Mouse (Mus musculus): ENCODE results near the gene Crtap. TPM values are rescaled to one million over a fixed set of nuclear protein-coding genes. Genes with fewer than 3 reads are reported as not detected.

Gene Crtap
- total and polyA plus RNA-seq, 3 experiments = 28.5 to 67.7 (median 31.2) TPM

- TF ChIP-seq CTCF (IDR thresholded peaks at IDR 0.05) (no peak), EP300 (IDR thresholded peaks at IDR 0.05; ENCODE audit: insufficient read depth, low read depth, low read length) (no peak), POLR2A (IDR thresholded peaks at IDR 0.05; ENCODE audit: insufficient read depth, low read depth, low read length) (no peak)
- Histone ChIP-seq H3K27me3 (ENCODE audit: control insufficient read depth, insufficient read depth, low read length) (no peaks in the 10 kb centered on the region), H3K9ac (ENCODE audit: low read depth, low read length) (no peak overlapping the region), H3K4me1 (ENCODE audit: control insufficient read depth, insufficient read depth, low read length) (no peaks in the 10 kb centered on the region), H3K79me2 (replicated peaks; ENCODE audit: control insufficient read depth, insufficient read depth, low read length) (no peaks in the 10 kb centered on the region), H3K4me3 (no peak overlapping the region), H3K36me3 (ENCODE audit: control insufficient read depth, insufficient read depth, low read length) (no peaks in the 10 kb centered on the region), H3K27ac (no peak overlapping the region)
- intact Hi-C loops (cut with DNase I) = no loop called here
- DNase-seq = no peak
- WGBS = 98% methylated on average over 5 of the region's 5 CpGs
Measured at GRCm38 (mm10) chr9:114425576-114425975, 35.1 kb upstream of the Crtap start.

- Histone ChIP-seq H3K27ac (no peak overlapping the region), H3K79me2 (replicated peaks; ENCODE audit: control insufficient read depth, insufficient read depth, low read length) (no peaks in the 10 kb centered on the region), H3K9ac (ENCODE audit: low read depth, low read length) (no peak overlapping the region), H3K4me3 (no peak overlapping the region), H3K27me3 (ENCODE audit: control insufficient read depth, insufficient read depth, low read length) (no peaks in the 10 kb centered on the region), H3K36me3 (ENCODE audit: control insufficient read depth, insufficient read depth, low read length) (no peaks in the 10 kb centered on the region), H3K4me1 (ENCODE audit: control insufficient read depth, insufficient read depth, low read length) (no peaks in the 10 kb centered on the region)
- DNase-seq = no peak
- TF ChIP-seq POLR2A (IDR thresholded peaks at IDR 0.05; ENCODE audit: insufficient read depth, low read depth, low read length) (no peak), CTCF (IDR thresholded peaks at IDR 0.05) (no peak), EP300 (IDR thresholded peaks at IDR 0.05; ENCODE audit: insufficient read depth, low read depth, low read length) (no peak)
- intact Hi-C loops (cut with DNase I) = no loop called here
- WGBS = 90% methylated on average over 7 of the region's 7 CpGs
Measured at GRCm38 (mm10) chr9:114421797-114422196, 31.3 kb upstream of the Crtap start.

- intact Hi-C loops (cut with DNase I) = no loop called here
- no peak overlapping the region for H3K27ac ChIP-seq
- H3K9ac ChIP-seq (ENCODE audit: low read depth, low read length) = no peak overlapping the region
- H3K36me3 ChIP-seq (ENCODE audit: control insufficient read depth, insufficient read depth, low read length) = no peaks in the 10 kb centered on the region
- no peak for DNase-seq
- no peaks in the 10 kb centered on the region for H3K79me2 ChIP-seq (replicated peaks; ENCODE audit: control insufficient read depth, insufficient read depth, low read length)
- no peaks in the 10 kb centered on the region for H3K27me3 ChIP-seq (ENCODE audit: control insufficient read depth, insufficient read depth, low read length)
- WGBS = 69% methylated on average over 3 of the region's 3 CpGs
- H3K4me3 ChIP-seq = no peak overlapping the region
- TF ChIP-seq EP300 (IDR thresholded peaks at IDR 0.05; ENCODE audit: insufficient read depth, low read depth, low read length) (no peak), CTCF (IDR thresholded peaks at IDR 0.05) (peak; percentile 36)
- H3K4me1 ChIP-seq (ENCODE audit: control insufficient read depth, insufficient read depth, low read length) = no peaks in the 10 kb centered on the region
Measured at GRCm38 (mm10) chr9:114421045-114421444, 30.6 kb upstream of the Crtap start.

GRCm38 (mm10) chr9:114420443-114420842, 30.0 kb upstream of the Crtap start:
- no peak for DNase-seq
- Histone ChIP-seq H3K27me3 (ENCODE audit: control insufficient read depth, insufficient read depth, low read length) (no peaks in the 10 kb centered on the region), H3K4me1 (ENCODE audit: control insufficient read depth, insufficient read depth, low read length) (no peaks in the 10 kb centered on the region), H3K4me3 (no peak overlapping the region), H3K79me2 (replicated peaks; ENCODE audit: control insufficient read depth, insufficient read depth, low read length) (no peaks in the 10 kb centered on the region), H3K27ac (no peak overlapping the region), H3K9ac (ENCODE audit: low read depth, low read length) (no peak overlapping the region), H3K36me3 (ENCODE audit: control insufficient read depth, insufficient read depth, low read length) (no peaks in the 10 kb centered on the region)
- no peak for TF ChIP-seq POLR2A (IDR thresholded peaks at IDR 0.05; ENCODE audit: insufficient read depth, low read depth, low read length)
- TF ChIP-seq CTCF (IDR thresholded peaks at IDR 0.05) = no peak
- TF ChIP-seq EP300 (IDR thresholded peaks at IDR 0.05; ENCODE audit: insufficient read depth, low read depth, low read length) = no peak
- intact Hi-C loops (cut with DNase I) = no loop called here
- WGBS = 84% methylated on average over 8 of the region's 8 CpGs

- Histone ChIP-seq H3K36me3 (ENCODE audit: control insufficient read depth, insufficient read depth, low read length) (no peaks in the 10 kb centered on the region), H3K4me3 (no peak overlapping the region), H3K4me1 (ENCODE audit: control insufficient read depth, insufficient read depth, low read length) (no peaks in the 10 kb centered on the region), H3K79me2 (replicated peaks; ENCODE audit: control insufficient read depth, insufficient read depth, low read length) (no peaks in the 10 kb centered on the region), H3K9ac (ENCODE audit: low read depth, low read length) (no peak overlapping the region), H3K27me3 (ENCODE audit: control insufficient read depth, insufficient read depth, low read length) (no peaks in the 10 kb centered on the region), H3K27ac (no peak overlapping the region)
- 84% methylated on average over 7 of the region's 7 CpGs for WGBS
- intact Hi-C loops (cut with DNase I) = loop anchor here (10.0 kb wide), 1 partner anchor 167 kb away; no protein-coding TSS in a partner anchor
- TF ChIP-seq CTCF (IDR thresholded peaks at IDR 0.05) (peak; percentile 68), EP300 (IDR thresholded peaks at IDR 0.05; ENCODE audit: insufficient read depth, low read depth, low read length) (no peak)
- no peak for DNase-seq
Measured at GRCm38 (mm10) chr9:114418187-114418586, 27.7 kb upstream of the Crtap start.

- 93% methylated on average over 21 of the region's 21 CpGs for WGBS
- TF ChIP-seq POLR2A (IDR thresholded peaks at IDR 0.05; ENCODE audit: insufficient read depth, low read depth, low read length) = no peak
- TF ChIP-seq CTCF (IDR thresholded peaks at IDR 0.05) = no peak
- no peak for TF ChIP-seq EP300 (IDR thresholded peaks at IDR 0.05; ENCODE audit: insufficient read depth, low read depth, low read length)
- no peak overlapping the region for H3K9ac ChIP-seq (ENCODE audit: low read depth, low read length)
Measured at GRCm38 (mm10) chr9:114416646-114417517, 26.4 kb upstream of the Crtap start.

More at GRCm38 (mm10) chr9:114416646-114417517, 26.4 kb upstream of the Crtap start:
- no peaks in the 10 kb centered on the region for H3K36me3 ChIP-seq (ENCODE audit: control insufficient read depth, insufficient read depth, low read length)
- H3K27me3 ChIP-seq (ENCODE audit: control insufficient read depth, insufficient read depth, low read length) = no peaks in the 10 kb centered on the region
- DNase-seq = no peak
- H3K27ac ChIP-seq = no peak overlapping the region
- intact Hi-C loops (cut with DNase I) = loop anchor here (2.0 to 10.0 kb wide), 2 partner anchors 82 to 168 kb away; no protein-coding TSS in a partner anchor
- no peak overlapping the region for H3K4me3 ChIP-seq
- no peaks in the 10 kb centered on the region for H3K4me1 ChIP-seq (ENCODE audit: control insufficient read depth, insufficient read depth, low read length)
- H3K79me2 ChIP-seq (replicated peaks; ENCODE audit: control insufficient read depth, insufficient read depth, low read length) = no peaks in the 10 kb centered on the region
